Mouse (Mus musculus) cerebellum, adult 2 months (tissue): ENCODE results near the gene Trappc2l. TPM values are rescaled to one million over a fixed set of nuclear protein-coding genes. Genes with fewer than 3 reads are reported as not detected.

ENCODE experiments used
- DNase-seq, 2 experiments: peaks; one replicate each; pipeline ENCODE4 v3.0.0; 2021
- H3K27ac ChIP-seq: fragments of 200-500 bp; 2 replicates; pipeline ENCODE4 v1.5.1; 2012; ENCODE audit warnings: low read length, control low read depth, inconsistent platforms; ENCODE audit not compliant: insufficient read depth
- H3K27me3 ChIP-seq: fragments of 200-500 bp; 2 replicates; pipeline ENCODE4 v1.6.1; 2012; ENCODE audit warnings: inconsistent platforms, mild to moderate bottlenecking, low read length, moderate library complexity; ENCODE audit not compliant: control insufficient read depth, insufficient read depth
- H3K4me1 ChIP-seq: fragments of 200-500 bp; 2 replicates; pipeline ENCODE4 v1.6.1; 2011; ENCODE audit warnings: low read length; ENCODE audit not compliant: control insufficient read depth, insufficient read depth
- H3K4me3 ChIP-seq: fragments of 200-500 bp; replicated peaks from 2 replicates; pipeline ENCODE3; 2011; ENCODE audit warnings: mild to moderate bottlenecking, low read depth, low read length, control low read depth; ENCODE audit not compliant: insufficient read depth
- CTCF ChIP-seq: fragments of 200-500 bp; IDR thresholded peaks from 2 replicates; pipeline ENCODE4 v1.5.1; 2011; ENCODE audit warnings: low read depth, mild to moderate bottlenecking, control low read depth, low read length, moderate library complexity, borderline replicate concordance; ENCODE audit not compliant: insufficient read depth
- POLR2A ChIP-seq: fragments of 200-500 bp; IDR thresholded peaks from 2 replicates; pipeline ENCODE4 v1.6.1; 2011; ENCODE audit warnings: low read length, control low read depth, borderline replicate concordance; ENCODE audit not compliant: insufficient read depth
- WGBS: fragments of 180-500 bp; shearing (Covaris S2); methylation state at CpG from one replicate; pipeline ENCODE4 v1.1.7; 2018; 5-methylcytosine and 5-hydroxymethylcytosine counted together
- polyA plus RNA-seq: library from polyadenylated mRNA; depleted of rRNA; stranded (reverse); fragments of >200 nt; gene quantifications from 2 replicates; pipeline ENCODE4 v1.2.3, GENCODE M21; 2012

Trappc2l gene
- polyA plus RNA-seq, 1 experiment = 206 TPM

- Histone ChIP-seq H3K4me1 (no peaks in the 10 kb centered on the region), H3K4me3 (no peak overlapping the region), H3K27ac (no peak overlapping the region), H3K27me3 (no peaks in the 10 kb centered on the region)
- DNase-seq = no peak
- WGBS = 90% methylated on average over 10 of the region's 10 CpGs
- TF ChIP-seq CTCF (no peak), POLR2A (no peak)
Measured at GRCm38 (mm10) chr8:122586749-122587148, 24.7 kb upstream of the Trappc2l start.

- Histone ChIP-seq H3K27me3 (no peaks in the 10 kb centered on the region), H3K4me1 (peaks cover 16% of the 10 kb centered on the region), H3K27ac (0 out of 2 replicates have a peak overlapping the region, but pooled peaks have one; percentile 25), H3K4me3 (no peak overlapping the region)
- WGBS = 71% methylated on average over 12 of the region's 12 CpGs
- TF ChIP-seq POLR2A (no peak), CTCF (no peak)
- DNase-seq = no peak
Measured at GRCm38 (mm10) chr8:122593240-122593639, 18.2 kb upstream of the Trappc2l start.

DNA sequence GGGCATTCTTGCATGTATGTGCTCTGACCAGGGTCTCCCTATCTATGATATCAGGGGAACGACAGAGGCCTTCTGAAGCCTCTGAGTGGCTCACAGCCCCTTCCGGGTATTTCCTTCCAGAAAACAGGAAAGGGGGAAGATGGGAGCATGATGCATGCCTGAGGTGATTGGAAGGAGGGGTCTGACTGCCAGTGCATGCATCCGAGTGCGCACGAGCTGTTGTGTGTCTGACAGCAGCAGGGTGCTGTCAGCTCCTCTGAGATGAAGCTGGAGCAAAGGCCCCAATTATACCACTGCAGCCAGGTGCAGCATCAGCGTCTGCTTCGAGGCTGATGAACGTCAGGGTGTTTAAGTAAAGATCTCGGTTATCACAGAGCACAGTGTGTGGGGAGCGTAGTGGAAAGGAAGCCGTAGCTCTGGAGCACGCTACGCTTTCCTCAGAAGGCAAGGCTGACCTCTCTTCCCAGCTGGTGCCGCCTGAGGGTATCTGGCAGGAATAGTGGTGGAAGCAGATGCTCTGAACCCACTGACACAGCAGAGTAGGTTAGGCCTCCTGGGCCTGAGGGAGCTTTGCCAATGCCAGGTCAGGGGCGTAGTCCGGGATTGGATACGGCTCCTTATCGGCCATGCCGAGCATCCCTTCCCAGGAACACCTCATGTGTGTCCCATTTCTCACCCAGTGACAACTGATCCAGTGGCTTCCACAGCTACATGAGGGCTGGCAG lies 17.5 kb upstream of the Trappc2l start:
- peak; percentile 58 to 59 for DNase-seq
- TF ChIP-seq CTCF = no peak
- TF ChIP-seq POLR2A = no peak
- no peak overlapping the region for H3K4me3 ChIP-seq
- WGBS = 24% methylated on average over 19 of the region's 19 CpGs
- H3K4me1 ChIP-seq = peaks cover 16% of the 10 kb centered on the region
- no peaks in the 10 kb centered on the region for H3K27me3 ChIP-seq
- 0 out of 2 replicates have a peak overlapping the region, but pooled peaks have one; percentile 5 for H3K27ac ChIP-seq

GRCm38 (mm10) chr8:122596031-122596430 lies 15.4 kb upstream of the Trappc2l start:
- WGBS = 64% methylated on average over 4 of the region's 4 CpGs
- TF ChIP-seq POLR2A (no peak), CTCF (no peak)

DNA sequence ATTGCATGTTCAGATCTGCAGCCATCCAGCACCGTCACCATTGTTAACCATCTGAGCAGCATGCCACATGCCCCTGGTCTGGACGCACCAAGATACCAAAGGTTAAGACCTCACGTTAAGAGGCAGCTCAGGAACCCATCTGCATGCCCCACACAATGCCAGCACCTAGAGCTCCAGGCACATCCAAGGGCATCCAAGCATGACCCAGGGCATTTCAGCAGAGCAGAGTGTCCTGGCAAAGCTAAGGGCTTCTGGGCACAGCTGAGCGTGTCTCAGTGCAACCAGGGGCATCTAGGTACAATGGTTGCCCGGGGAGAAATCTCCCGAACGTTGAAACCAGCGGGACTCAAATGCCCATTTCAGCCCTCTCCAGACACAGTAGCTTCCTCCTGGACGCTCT lies 10.8 kb upstream of the Trappc2l start:
- Histone ChIP-seq H3K4me3 (no peak overlapping the region), H3K4me1 (no peaks in the 10 kb centered on the region), H3K27ac (no peak overlapping the region), H3K27me3 (no peaks in the 10 kb centered on the region)
- no peak for TF ChIP-seq POLR2A
- TF ChIP-seq CTCF = no peak
- WGBS = 75% methylated on average over 9 of the region's 9 CpGs
- DNase-seq = no peak

More at GRCm38 (mm10) chr8:122596031-122596430, 15.4 kb upstream of the Trappc2l start:
- no peak for DNase-seq
- Histone ChIP-seq H3K27ac (no peak overlapping the region), H3K4me1 (peaks cover 16% of the 10 kb centered on the region), H3K4me3 (no peak overlapping the region), H3K27me3 (no peaks in the 10 kb centered on the region)

GRCm38 (mm10) chr8:122604640-122605039 lies 6.8 kb upstream of the Trappc2l start:
- Histone ChIP-seq H3K4me3 (no peak overlapping the region), H3K27ac (no peak overlapping the region), H3K4me1 (no peaks in the 10 kb centered on the region), H3K27me3 (no peaks in the 10 kb centered on the region)
- DNase-seq = no peak
- no peak for TF ChIP-seq POLR2A
- TF ChIP-seq CTCF = no peak
- 83% methylated on average over 1 of the region's 1 CpGs for WGBS

- H3K27me3 ChIP-seq = no peaks in the 10 kb centered on the region
- H3K4me3 ChIP-seq = no peak overlapping the region
- 78% methylated on average over 4 of the region's 4 CpGs for WGBS
- no peaks in the 10 kb centered on the region for H3K4me1 ChIP-seq
- DNase-seq = no peak
- TF ChIP-seq POLR2A (no peak), CTCF (no peak)
- no peak overlapping the region for H3K27ac ChIP-seq
Measured at GRCm38 (mm10) chr8:122605367-122605766, 6.1 kb upstream of the Trappc2l start.

GRCm38 (mm10) chr8:122606810-122607209 lies 4.6 kb upstream of the Trappc2l start:
- no peak for DNase-seq
- 91% methylated on average over 11 of the region's 12 CpGs for WGBS
- no peak overlapping the region for H3K27ac ChIP-seq
- H3K4me3 ChIP-seq = no peak overlapping the region
- H3K27me3 ChIP-seq = no peaks in the 10 kb centered on the region
- no peaks in the 10 kb centered on the region for H3K4me1 ChIP-seq
- TF ChIP-seq POLR2A = no peak
- no peak for TF ChIP-seq CTCF
